Mouse (Mus musculus): ENCODE results near the gene Celf2.

DNA sequence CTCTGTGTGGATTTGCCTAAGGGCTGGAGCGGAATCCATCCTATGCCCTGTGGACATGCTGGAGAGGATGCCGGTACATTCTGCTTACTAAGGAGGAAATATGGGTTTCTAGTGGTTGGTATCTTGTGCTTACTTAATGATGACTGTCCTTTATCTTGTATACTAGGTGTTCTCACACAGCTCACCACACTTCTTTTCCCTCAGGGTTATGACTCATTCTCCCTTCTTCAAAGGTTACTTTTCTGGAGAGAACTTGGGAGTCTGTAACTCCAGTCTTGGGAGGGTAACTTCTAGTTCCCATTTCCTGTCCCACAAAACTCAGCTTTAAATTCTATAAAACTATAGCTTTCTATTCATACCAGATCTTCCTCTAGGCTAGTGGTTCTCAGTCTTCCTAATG lies 570.2 kb downstream of the Celf2 start:
- TF ChIP-seq POLR2A (IDR thresholded peaks at IDR 0.05; ENCODE audit: borderline replicate concordance, control insufficient read depth, low read depth, low read length) (no peak), CTCF (IDR thresholded peaks at IDR 0.05; ENCODE audit: control insufficient read depth, insufficient read depth, low read length) (no peak)
